Mouse (Mus musculus): Measurements from ENCODE around the gene Trp63.

DNA sequence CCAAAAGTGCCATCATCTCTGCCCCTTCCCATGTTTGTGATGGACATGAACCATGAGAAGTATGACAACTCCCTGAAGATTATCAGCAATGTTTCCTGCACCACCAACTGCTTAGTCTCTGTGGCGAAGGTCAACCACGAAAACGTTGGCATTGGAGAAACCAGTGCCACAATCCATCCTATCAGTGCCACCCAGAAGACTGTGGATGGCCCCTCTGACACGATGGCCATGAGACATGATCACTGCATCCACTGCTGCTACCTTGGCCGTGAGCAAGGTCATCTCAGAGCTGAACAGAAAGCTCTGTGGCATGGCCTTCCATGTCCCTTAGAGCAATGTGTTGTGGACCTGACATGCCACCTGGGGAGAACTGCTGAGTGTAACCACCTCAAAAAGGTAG lies 43.4 kb downstream of the Trp63 start:
- TF ChIP-seq CTCF (IDR thresholded peaks at IDR 0.05), result no peak
- no peak for TF ChIP-seq EP300 (IDR thresholded peaks at IDR 0.05)

Measured in lung, postnatal 0 days (tissue).